Mouse (Mus musculus) cerebellum, postnatal 10 days (tissue): ENCODE data around the gene Gm10392.
"Not testable (repeated sequence)": the region's sequence is repeated elsewhere in the genome, so short reads cannot be mapped to it uniquely, and the experiment has no call there.

Experiments used
- DNase-seq, 2 experiments: peaks; one replicate each; pipeline ENCODE4 v3.0.0; 2021; ENCODE audit warnings: mixed read lengths in 2 of 2

The Gm10392 gene

DNA sequence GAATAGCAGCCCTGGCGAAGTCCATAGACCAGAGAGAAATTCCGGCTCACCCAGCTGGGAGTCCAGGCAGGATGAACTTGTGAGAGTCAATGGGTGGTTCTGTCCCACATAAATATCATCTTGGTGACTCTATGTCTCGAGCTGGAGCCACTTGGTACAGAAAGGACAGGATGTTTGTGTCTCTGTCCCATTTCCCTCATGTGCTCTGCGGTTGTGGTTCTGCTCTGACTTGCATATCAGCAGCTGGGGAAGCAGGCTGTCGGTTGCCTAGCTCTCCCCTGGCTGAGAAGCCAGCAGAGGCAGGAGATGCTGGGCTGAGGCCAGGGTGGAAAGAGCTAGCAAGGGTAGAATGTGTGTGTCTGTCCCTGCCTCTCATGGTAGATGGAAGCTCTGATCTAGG lies at the start of gene Gm10392:
Gene Gm10392, minus strand, starts transcription at position 156 of the 400 bp plus-strand sequence.
- DNase-seq: no peak

DNA sequence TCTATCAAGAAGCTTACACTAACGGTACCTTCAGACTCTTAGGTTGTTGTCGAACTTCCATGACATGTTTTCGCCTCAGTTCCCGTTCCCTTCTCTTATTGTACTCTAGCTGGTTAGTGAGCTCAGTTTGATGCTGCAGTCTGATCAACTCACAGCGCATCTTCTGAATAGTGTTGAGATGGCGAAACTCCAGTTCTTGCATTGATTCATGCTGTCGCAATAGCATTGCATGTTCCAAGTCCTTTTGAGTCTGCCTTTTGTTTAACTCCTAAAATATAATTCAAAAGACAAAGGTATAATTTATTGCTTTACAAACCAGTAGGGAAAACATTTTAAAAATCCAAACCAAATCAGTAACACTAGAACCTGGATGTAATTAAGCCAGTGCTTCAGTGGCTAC lies 26.3 kb upstream of the Gm10392 start:
- DNase-seq: no peak

DNA sequence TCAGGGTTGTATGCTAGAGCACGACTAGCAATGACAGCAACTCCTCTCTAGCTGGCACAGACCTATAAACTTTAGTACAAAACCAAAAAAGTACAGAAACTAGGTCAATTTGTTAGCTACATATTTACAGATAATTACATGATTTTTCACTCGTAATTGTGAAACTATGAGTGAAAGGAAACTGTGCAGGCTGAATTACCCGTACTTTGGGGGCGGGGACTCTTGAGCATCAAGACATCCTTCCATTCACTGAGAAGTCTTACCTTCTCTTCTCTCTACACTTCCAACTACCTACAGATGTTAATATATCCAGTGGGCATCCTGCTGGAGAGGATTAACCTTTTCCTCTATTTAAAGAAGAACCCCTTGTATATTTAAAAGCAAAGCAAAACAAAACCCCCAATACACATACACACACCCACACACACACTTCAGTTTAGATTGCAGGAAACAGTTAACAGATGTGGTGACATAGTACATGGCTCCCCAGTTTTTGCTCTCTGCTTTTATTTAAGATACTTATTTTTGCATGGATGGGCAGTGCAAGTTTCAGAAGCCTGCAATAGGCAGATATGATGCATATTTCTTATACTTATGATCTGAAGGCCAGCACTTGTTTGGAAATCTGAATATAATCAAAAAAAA lies 13.3 kb upstream of the Gm10392 start:
- no peak for DNase-seq

DNA sequence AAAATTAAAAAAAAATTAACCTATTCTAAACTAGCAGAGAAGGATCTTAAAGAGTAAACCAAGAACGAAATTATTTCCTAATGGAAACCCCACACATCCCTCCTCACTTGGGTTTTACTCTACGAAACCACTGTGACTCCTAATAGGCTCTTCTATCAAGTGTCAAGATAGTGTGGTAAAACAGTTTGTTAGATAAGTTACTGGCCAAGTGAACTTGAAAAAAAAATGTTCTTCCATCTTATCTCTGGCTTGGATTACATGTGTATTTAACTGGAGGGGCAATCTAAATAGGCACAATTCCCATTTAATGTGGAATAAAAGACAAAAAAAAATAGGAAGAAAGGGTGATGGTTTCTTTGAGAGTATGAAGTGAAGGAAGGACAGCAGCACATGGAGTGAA lies 11.9 kb upstream of the Gm10392 start:
- DNase-seq: no peak

DNA sequence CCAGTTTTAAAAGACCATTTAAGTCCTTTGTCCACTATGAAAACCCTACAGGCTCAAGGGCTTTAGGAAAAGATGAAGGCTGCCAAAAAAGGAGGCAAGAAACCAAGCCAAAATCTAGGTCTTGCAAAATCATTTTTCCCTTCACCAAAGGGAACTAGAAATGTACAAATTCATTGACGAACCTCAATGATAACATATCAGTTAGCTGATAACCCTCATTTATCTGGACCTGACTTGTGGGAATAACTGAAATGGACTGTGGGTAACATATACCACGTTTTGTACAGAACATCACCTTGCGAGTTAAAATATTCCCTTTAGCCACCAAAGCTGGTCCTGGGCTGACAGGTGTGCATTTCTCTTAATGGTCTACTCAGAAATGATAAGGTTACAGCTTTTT lies 10.6 kb upstream of the Gm10392 start:
- no peak for DNase-seq

DNA sequence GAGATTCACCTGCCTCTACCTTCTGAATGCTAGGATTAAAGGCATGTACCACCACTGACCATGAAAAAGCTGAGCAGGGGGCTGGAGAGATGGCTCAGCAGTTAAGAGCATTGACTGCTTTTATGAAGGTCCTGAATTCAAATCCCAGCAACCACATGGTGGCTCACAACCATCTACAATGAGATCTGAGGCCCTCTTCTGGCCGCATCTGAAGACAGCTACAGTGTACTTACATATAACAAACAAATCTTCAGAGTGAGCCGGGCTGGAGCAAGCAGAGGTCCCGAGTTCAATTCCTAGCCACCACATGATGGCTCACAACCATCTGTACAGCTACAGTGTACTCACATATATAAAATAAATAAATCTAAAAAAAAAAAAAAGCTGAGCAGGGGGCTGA lies 9.4 kb upstream of the Gm10392 start:
- not testable (repeated sequence) for DNase-seq

DNA sequence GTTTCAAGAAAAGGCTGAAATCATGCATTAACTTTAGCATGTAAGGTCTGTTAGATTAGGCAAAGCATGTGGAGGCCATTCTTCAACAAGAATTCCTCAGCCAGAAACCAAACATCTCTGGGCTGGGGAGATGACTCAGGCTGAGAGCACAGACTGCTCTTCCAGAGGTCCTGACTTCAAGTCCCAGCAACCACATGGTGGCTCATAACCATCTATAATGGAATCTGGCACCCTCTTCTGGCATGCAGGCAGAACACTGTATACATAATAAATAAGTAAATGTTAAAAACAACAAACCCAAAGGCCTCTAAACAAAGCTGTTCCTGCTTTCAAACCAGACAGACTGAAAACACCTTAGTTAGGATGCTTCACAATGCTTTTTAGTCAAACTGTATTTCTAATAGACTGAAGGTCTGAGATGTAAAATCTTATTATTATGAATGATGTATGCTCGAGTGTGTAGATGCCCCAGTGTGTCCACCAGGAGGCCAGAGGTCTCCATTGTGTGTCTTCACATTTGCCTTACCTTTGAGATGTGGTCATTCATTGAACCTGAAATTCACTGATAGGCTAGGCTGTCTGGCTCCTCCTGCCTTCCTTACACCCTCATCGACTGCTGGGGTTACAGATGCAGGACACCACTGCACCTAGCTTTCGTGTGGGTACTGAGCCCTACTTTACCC lies 6.9 kb upstream of the Gm10392 start:
- no peak for DNase-seq

DNA sequence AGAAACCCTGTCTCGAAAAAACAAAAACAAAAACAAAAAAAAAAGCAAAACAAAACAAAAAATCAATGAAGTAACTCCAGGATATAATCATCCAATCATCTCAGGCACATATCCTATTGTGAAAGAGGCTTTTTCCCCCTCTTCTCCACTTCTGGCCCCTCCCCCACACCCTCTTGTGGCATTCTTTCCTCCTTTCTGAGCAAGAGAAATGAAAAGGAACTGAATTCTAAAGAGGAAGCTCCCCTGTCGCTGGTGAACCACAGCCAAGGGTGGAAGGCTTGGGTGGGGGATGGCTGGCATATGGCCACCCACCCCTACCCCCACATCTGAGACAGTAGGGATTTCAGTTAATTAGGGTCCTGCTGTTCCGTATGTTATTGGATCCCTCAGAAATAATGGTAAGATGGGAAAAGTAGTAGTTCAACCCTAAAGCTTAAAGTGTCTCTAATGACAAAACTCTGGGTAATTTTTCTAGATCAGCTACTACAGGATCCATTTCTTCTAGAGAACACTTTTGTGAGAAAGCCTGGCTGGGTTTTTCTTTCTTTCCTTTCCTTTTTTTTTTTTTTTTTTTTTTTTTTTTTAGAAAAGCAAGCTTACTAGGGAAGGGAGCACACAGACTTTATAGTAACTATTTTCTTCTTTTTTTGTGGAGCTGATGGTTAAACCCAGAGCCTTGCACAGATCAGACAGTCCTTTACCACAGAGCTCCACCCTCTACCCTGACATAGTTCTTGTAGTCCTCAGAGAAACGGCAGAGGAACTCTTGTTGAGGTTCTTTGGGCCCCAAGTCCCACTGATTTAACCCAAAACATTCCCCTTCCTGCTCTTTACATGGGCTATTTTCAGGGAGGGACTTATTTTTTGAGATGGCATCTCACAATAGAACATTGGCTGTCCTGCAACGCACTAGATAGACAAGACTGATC lies 1.9 kb upstream of the Gm10392 start:
- DNase-seq: peak; percentile 35 to 45

DNA sequence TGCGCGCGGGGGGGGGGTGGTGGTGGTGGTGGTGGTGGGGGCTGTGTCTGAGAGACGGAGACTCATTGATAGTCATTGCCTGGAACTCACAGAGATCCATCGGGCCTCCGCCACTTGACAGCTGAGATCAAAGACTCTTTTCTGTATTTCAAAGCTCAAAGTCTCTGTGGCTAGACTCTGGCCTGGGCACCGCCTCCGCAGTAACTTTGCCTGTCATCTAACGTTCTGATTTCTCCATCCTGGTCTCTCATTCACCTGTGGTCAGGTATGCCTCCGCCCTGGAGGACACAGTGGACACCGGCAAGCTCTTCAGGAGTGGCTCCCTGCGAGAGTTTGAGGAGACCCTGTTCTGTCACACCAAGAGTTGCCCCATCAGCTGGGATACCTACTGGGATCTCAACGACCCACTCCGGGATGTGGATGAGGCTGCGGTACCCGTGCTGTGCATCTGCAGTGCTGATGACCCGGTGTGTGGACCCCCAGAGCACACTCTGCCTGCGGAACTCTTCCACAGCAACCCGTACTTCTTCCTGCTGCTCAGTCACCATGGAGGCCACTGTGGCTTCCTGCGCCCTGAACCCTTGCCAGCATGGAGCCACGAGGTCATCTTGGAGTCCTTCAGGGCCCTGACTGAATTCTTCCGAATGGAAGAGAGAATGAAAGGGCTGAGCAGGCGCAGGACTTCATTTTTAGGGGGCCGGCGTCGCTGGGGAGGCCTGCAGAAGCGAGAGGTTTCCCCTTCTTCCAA lies 773 bp downstream of the Gm10392 start:
- DNase-seq: no peak

DNA sequence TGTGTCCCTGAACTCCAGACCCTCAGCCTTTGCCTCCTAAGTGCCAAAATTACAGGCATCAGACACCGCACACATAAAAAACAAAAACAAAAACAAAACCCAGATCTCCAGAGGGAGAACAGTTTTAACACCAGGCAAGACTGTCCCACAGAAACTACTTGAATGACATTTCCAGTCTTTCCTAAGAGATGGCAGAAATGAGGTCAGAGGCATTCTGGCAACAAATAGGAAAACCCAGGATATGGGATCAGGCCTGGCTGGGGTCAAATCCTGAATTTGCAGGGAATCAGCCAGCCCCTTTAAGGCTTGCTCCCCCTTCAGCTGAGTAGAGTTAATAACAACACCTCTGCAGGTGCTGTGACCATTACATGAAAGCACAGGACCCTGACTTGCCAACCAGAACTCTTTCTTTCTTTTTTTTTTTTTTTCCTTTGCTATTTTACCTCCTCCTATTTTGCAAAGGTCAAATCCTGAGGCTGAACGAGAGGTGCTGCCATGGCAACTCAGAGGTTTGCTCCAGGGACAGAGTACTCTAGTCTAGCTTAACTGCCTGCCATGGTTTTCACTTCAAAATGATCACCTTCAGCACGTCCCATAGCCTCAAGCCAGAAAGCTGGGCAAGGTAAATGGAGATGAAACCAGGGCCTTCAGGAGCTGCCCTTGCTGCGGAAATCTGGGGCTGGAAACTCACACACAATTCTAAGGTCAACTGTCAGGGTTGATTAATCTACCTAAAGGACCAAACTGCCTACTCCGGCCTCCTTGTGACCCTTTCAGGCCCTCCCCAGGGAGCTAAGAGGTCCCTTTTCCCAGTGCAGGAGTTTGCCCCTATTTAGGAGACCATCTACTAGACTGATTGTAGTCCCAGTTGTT lies 2.2 kb downstream of the Gm10392 start:
- DNase-seq: no peak

DNA sequence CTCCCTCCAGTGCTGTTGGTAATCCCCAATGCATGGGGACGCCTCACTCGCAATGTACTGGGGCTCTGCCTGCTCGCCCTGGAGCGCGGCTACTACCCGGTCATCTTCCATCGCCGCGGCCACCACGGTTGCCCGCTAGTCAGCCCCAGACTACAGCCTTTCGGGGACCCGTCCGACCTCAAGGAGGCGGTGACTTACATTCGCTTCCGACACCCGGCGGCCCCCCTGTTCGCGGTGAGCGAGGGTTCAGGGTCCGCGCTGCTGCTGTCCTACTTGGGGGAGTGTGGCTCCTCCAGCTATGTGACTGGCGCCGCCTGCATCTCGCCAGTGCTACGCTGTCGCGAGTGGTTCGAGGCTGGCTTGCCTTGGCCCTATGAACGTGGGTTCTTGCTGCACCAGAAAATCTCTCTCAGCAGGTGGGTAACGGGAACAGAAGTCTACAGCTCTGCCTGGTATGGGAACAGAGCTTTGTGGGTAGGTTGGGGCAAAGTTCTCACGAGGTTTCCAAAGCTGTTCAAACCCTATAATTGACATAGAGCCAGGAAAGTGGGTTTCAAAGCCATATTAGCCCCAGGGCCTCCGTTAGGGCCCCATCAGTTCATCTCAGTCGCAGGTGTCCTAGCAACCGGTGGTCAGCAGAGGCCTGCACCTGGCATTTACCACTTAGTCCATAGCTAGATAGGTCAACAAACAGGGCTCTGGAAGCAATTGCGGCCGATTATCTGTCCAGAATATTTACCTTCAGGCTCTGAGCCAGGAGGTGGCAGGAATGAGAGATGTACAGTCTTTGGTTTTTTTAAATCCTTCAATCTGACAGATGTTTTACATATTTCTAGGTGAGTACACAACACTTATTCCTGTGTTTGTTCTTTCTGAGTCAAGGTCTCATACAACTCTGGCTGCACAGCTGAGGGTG lies 3.1 kb downstream of the Gm10392 start, which contains the start of gene Trp53i13:
Gene Trp53i13, minus strand, starts transcription at position 344 of the 916 bp plus-strand sequence.
- DNase-seq: peak; percentile 28 to 31

DNA sequence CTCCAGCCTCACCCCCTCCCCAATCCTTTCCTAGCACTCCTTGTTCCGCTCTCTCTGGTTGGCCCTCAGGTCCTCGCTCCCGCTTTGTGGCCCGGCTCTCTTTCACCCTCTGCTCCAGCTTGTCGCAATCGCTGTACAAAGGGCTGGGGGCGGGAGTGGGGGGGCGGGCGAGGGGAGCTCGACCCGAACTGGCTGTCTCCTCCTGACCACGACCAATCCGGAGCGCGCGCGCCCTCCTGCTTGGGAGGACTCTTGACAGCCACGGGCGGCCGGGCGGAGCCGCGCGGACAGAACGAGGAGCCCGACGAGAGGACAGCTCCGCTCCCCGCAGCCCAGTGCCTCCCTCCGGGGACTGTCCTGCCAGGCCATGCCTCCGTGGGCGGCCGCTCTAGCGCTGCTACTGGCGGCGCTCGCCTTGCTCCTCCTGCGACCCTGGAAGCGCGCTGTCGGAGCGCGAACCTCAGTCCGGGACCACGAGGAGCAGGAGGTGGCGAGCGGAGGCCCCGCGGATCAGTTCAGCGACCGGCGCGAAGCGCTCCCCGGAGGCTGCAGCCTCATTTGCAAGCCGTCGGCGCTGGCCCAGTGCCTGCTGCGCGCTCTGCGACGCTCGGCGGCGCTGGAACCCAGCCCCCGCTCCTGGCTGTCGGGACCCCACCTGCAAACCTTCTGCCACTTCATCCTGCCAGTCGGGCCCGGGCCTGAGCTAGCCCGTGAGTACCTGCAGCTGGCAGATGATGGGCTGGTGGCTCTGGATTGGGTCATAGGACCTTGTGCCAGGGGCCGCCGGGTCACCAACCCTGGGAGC lies 4.0 kb downstream of the Gm10392 start, which contains the start of gene Abhd15:
Gene Abhd15, plus strand, starts transcription at position 290 of the 805 bp plus-strand sequence.
- peak; percentile 77 to 82 for DNase-seq

DNA sequence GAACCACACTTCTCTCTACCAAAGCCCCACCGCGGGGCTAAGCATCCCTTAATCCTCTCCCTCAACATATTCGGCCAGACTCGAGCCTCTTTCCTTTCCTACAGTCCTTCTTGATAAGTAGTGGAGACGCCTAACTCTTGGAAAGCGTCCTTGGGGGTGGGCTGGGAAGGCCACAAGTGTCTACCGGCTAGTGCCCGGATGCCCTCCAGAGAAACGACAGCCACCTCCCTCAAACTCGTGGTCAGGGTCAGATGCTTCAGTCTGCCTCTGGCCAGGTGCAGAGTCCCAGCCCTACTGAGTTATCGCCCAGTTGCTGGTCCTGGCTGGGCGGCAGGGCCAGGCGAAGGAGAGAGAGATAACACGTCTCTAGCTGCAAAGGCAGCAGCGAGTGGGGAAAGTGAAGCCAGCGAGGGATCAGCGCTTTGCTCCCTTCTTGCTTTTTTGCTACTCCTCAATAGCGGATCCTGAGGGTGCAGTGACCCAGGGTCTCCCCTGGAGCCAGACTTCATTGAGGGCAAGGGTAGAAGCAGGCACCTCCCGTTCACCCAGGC lies 4.6 kb downstream of the Gm10392 start:
- no peak for DNase-seq

DNA sequence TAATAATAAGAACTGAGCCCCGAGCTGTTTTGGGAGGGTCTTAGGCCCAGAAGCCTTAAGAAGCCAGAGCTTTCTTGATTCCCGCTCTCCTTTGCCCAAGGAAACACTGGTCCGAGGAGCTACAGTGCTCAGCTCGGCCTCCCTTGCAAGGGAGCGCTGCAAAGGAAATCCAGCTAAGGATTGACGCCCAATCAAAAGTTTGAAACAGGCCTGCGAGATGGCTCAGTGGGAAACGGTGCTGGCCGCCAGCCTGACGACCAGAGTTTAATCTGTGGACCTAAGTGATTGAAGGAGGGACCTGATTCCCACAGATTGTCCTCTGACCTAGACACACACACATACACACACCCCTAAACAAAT lies 5.2 kb downstream of the Gm10392 start:
- DNase-seq: no peak

DNA sequence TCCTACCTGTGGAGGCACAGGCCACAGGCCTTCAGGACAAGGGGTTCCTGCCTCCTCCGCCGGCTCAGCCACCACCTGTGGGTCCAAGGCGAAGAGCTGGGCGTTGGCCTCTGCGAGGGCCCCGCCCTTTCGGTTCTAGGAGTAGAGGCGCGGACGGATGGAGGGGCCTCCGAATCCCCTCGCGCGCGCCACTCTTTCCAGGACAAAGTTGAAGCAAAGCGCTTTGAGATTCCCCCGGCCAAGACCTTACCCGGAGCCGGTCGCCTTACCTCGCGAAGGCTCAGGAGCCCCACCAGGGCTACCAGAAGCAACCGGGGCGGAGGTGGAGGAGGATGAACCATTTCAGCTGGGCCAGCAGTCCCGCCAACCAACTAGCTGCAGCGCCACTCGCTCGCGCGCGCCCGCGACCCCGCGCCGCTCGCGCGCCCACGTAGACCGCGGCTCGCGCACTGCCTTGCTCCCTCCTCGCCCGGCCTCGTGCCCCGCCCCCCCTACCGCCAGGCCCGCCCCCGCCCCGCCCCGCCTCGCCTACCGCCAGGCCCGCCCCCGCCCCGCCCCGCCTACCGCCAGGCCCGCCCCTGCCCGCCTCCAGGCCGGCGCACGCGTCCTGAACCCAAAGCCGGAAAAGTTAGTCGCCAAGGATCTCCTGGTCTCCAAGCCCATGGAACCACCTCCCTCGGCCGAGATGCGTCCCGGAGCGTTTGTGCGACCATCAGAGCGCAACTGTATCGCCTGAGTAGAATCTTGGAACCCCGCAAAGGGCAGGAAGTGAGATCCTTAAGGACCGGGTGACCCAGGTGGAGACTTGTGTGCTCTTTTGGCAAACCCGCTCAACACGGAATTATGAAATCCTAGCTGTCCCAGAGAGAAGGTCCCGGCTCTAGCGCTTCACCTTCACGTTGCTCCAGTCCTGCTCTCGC lies 5.8 kb downstream of the Gm10392 start:
- peak; percentile 89 to 95 for DNase-seq

DNA sequence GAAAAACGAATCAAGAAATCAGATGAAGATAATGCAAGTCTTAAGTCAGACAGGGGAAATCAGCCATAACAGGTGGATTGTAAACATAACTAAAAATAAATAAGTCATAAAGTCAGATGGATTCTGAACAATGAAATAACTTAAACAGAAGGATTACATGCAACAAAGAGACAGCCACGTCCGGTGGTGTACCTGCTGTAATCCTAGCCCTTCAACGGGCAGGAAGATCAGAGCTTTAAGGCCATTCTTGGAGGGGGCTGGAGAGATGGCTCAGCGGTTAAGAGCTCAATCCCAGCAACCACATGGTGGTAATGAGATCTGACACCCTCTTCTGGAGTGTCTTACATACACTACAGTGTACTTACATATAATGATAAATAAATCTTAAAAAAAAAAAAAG lies 7.7 kb downstream of the Gm10392 start:
- DNase-seq: no peak

DNA sequence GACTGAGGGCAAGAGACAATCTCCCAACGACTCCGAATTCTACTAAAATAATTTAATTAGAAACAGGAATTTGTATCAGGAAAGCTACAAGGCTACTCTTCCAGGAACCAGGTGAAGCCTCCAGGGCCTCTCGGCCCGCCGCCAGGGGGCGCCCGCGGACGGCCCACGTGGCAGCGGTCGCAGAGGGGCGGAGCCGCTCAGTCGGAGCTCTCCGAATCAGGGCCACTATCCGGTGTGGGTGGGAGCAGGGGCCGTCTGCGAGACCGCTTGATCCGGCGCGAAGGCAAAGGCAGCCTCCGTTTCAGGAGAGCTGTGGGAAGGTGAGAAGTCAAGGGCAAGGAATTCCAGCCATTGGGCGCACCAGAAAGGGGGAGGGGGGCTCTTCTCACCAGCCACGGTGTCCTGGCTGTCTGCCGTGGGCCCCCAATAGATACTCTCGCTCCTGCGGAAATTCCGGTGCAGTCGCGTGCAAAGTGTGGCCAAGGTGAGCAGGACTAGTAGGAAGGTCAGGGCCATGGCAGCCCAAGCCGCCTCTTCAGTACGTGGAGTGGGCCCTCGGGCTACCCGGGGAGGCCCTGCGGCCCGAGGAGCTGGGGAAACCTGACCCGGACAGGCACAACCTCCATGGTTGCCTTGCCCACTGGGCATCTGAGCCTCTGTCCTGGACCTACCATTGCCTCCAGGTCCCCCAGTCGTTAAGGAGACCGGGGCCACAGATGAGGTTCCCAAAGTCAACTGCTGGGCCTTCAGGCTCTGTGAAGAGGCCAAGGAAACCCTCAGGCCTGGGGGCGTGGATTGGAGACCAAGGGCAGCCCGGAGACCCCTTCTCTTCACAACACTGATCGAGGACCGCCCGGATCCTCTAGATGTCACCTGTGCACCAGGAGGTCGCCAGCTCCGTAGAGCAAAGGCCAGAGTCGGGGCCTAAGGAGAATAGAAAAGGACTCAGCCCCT lies 10.7 kb downstream of the Gm10392 start:
- DNase-seq: peak; percentile 89 to 92
